Mouse (Mus musculus) stomach, embryonic 15.5 days (tissue): Measurements from ENCODE around the gene 4930486L24Rik. TPM values are rescaled to one million over a fixed set of nuclear protein-coding genes. Genes with fewer than 3 reads are reported as not detected.

Source experiments
- ATAC-seq: fragments of 200-750 bp; cut with Nextera tagmentation; 2 replicates; pipeline ENCODE4 v1.8.0; 2017; ENCODE audit warnings: low read depth, moderate number of reproducible peaks, moderate TSS enrichment; ENCODE audit not compliant: insufficient read depth, low FRiP score
- H3K27ac ChIP-seq: fragments of 300-500 bp; sonication (generic); 2 replicates; pipeline ENCODE4 v1.5.1; 2015; ENCODE audit warnings: mild to moderate bottlenecking, inconsistent platforms
- H3K27me3 ChIP-seq: fragments of 300-500 bp; sonication (generic); replicated peaks from 2 replicates; pipeline ENCODE4 v1.6.1; 2015; ENCODE audit warnings: inconsistent platforms
- H3K36me3 ChIP-seq: fragments of 300-500 bp; sonication (generic); 2 replicates; pipeline ENCODE4 v1.6.1; 2015; ENCODE audit warnings: inconsistent platforms
- H3K4me1 ChIP-seq: fragments of 300-500 bp; sonication (generic); 2 replicates; pipeline ENCODE4 v1.6.1; 2015; ENCODE audit warnings: inconsistent platforms
- H3K4me2 ChIP-seq: fragments of 300-500 bp; sonication (generic); 2 replicates; pipeline ENCODE4 v1.6.1; 2015; ENCODE audit warnings: mild to moderate bottlenecking, inconsistent platforms
- H3K4me3 ChIP-seq: fragments of 300-500 bp; sonication (generic); replicated peaks from 2 replicates; pipeline ENCODE4 v1.5.1; 2015; ENCODE audit warnings: inconsistent platforms
- H3K9ac ChIP-seq: fragments of 300-500 bp; sonication (generic); 2 replicates; pipeline ENCODE4 v1.6.1; 2015; ENCODE audit warnings: inconsistent platforms
- H3K9me3 ChIP-seq: fragments of 300-500 bp; sonication (generic); 2 replicates; pipeline ENCODE4 v1.6.1; 2016; ENCODE audit warnings: inconsistent platforms
- WGBS: fragments of 180-500 bp; shearing (Covaris S2); methylation state at CpG from one replicate; pipeline ENCODE4 v1.1.7; 2015; 5-methylcytosine and 5-hydroxymethylcytosine counted together
- polyA plus RNA-seq: library from polyadenylated mRNA; unstranded; fragments of >200 nt; fragmentation: Nextera tagmentation; extraction: Ambion mirVana; gene quantifications from 2 replicates; pipeline ENCODE4 v1.2.1, GENCODE M21; 2015

4930486L24Rik gene
- polyA plus RNA-seq, 1 experiment from 2014 or later = not detected

DNA sequence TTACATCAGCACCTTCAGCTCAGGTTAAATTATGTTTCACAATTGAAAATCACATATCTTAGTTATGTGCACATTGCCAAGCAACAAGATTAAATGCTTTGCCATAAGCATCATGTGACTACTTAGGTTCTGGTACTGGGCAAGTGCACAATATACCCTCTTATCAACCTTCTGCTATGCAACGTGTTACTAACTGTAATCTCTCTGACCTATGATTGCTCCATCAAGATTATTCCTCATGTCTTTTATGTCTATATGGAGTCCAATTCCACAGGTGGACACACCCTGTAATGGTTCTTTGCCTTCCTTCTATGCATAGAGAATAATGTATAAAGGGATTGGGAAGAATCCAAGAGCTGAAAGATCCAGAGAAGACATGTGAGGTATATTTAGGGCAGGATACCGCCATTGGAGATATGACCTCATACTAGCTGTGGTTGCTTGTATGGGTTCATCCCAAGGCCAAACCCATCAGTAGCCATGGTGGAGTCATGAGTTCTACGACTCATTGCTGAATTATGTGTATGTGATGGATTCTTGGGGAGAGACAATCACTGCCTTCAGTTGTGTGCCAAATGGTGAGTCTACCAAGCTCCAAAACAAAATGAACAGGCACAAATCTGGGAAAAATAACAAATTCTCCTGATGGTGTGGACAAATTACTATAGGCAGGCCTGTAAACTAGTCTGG lies 43.6 kb downstream of the 4930486L24Rik start:
- H3K9me3 ChIP-seq = no peaks in the 10 kb centered on the region
- WGBS = 59% methylated on average over 3 of the region's 3 CpGs

GRCm38 (mm10) chr13:60819469-60819868 lies 44.8 kb downstream of the 4930486L24Rik start:
- ATAC-seq = no peak
- no peak overlapping the region for H3K4me2 ChIP-seq
- H3K9ac ChIP-seq = no peak overlapping the region
- H3K9me3 ChIP-seq = no peaks in the 10 kb centered on the region
- no peaks in the 10 kb centered on the region for H3K4me1 ChIP-seq
- no peaks in the 10 kb centered on the region for H3K27me3 ChIP-seq
- H3K36me3 ChIP-seq = no peaks in the 10 kb centered on the region
- H3K4me3 ChIP-seq = no peak overlapping the region
- no peak overlapping the region for H3K27ac ChIP-seq
- 9% methylated on average over 7 of the region's 7 CpGs for WGBS

More for the DNA sequence above, 43.6 kb downstream of the 4930486L24Rik start:
- Histone ChIP-seq H3K36me3 (no peaks in the 10 kb centered on the region), H3K27ac (no peak overlapping the region), H3K4me2 (no peak overlapping the region), H3K9ac (no peak overlapping the region), H3K4me3 (no peak overlapping the region), H3K4me1 (no peaks in the 10 kb centered on the region), H3K27me3 (no peaks in the 10 kb centered on the region)
- ATAC-seq = no peak

- Histone ChIP-seq H3K36me3 (no peaks in the 10 kb centered on the region), H3K27me3 (no peaks in the 10 kb centered on the region), H3K9me3 (no peaks in the 10 kb centered on the region), H3K4me3 (no peak overlapping the region), H3K9ac (no peak overlapping the region), H3K27ac (no peak overlapping the region), H3K4me2 (no peak overlapping the region), H3K4me1 (no peaks in the 10 kb centered on the region)
- WGBS = 45% methylated on average over 1 of the region's 1 CpGs
- ATAC-seq = no peak
Observed at GRCm38 (mm10) chr13:60813722-60814121, 50.6 kb downstream of the 4930486L24Rik start.

GRCm38 (mm10) chr13:60812768-60813167 lies 51.5 kb downstream of the 4930486L24Rik start:
- 68% methylated on average over 6 of the region's 6 CpGs for WGBS

DNA sequence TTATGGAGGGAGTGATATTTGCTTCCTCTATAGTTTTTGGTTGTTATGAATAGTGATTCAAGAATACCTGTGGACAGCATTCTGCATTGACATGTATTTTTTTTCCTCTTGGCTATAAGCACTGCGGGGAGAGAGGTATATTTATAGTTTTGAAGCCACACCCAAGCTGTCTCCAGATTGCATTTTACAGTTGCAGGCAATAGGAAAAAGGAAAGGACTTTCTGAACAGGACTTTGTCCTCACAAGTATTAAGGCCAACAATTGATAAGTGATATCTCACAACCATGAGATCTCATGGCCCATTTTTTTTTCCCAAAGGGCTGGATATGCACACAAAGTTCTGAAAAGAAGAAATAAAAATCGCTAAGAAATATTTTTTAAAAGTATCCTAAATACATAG lies 54.6 kb downstream of the 4930486L24Rik start:
- Histone ChIP-seq H3K36me3 (no peaks in the 10 kb centered on the region), H3K4me2 (no peak overlapping the region), H3K9ac (no peak overlapping the region), H3K4me1 (no peaks in the 10 kb centered on the region), H3K4me3 (no peak overlapping the region), H3K9me3 (no peaks in the 10 kb centered on the region), H3K27me3 (no peaks in the 10 kb centered on the region), H3K27ac (no peak overlapping the region)
- 69% methylated on average over 2 of the region's 2 CpGs for WGBS
- no peak for ATAC-seq

More at GRCm38 (mm10) chr13:60812768-60813167, 51.5 kb downstream of the 4930486L24Rik start:
- H3K4me1 ChIP-seq = no peaks in the 10 kb centered on the region
- ATAC-seq = no peak
- no peaks in the 10 kb centered on the region for H3K27me3 ChIP-seq
- H3K9me3 ChIP-seq = no peaks in the 10 kb centered on the region
- no peak overlapping the region for H3K4me2 ChIP-seq
- no peak overlapping the region for H3K9ac ChIP-seq
- H3K27ac ChIP-seq = no peak overlapping the region
- H3K36me3 ChIP-seq = no peaks in the 10 kb centered on the region
- H3K4me3 ChIP-seq = no peak overlapping the region

GRCm38 (mm10) chr13:60802749-60803148 lies 61.5 kb downstream of the 4930486L24Rik start, which contains the start of gene Ctsll3:
Gene Ctsll3, minus strand, starts transcription at chr13:60802849.
- H3K4me2 ChIP-seq = no peak within 1 kb of the TSS
- no peaks in the 10 kb centered on the region for H3K27me3 ChIP-seq
- no peak for ATAC-seq
- H3K4me3 ChIP-seq = no peak within 1 kb of the TSS
- H3K36me3 ChIP-seq = no peaks in the 10 kb centered on the region
- 74% methylated on average over 1 of the region's 1 CpGs for WGBS
- no peak within 1 kb of the TSS for H3K27ac ChIP-seq
- H3K9me3 ChIP-seq = no peaks in the 10 kb centered on the region
- H3K9ac ChIP-seq = no peak within 1 kb of the TSS
- no peaks in the 10 kb centered on the region for H3K4me1 ChIP-seq

Other genes with a start within 250 kb of the 4930486L24Rik start
- not detected in 2 replicates for gene BC051665, start 78.1 kb downstream of the 4930486L24Rik start, polyA plus RNA-seq
- gene Ctsll3, start 61.6 kb downstream of the 4930486L24Rik start, polyA plus RNA-seq = not detected in 2 replicates
- 0.15 and 0.31 TPM in 2 replicates for gene Gm49392, start 32.4 kb upstream of the 4930486L24Rik start, polyA plus RNA-seq
- 2.7 and 2.9 TPM in 2 replicates for gene Ctla2b, start 33.0 kb upstream of the 4930486L24Rik start, polyA plus RNA-seq
- gene Tpbpb, start 40.4 kb upstream of the 4930486L24Rik start, polyA plus RNA-seq = not detected in 2 replicates
- 0.44 TPM in 1 of 2 replicates, not detected in the other for gene Gm49393, start 71.1 kb upstream of the 4930486L24Rik start, polyA plus RNA-seq
- 2.8 and 3.1 TPM in 2 replicates for gene Gm49391, start 72.1 kb upstream of the 4930486L24Rik start, polyA plus RNA-seq
- 27.4 and 29.7 TPM in 2 replicates for gene Ctla2a, start 72.2 kb upstream of the 4930486L24Rik start, polyA plus RNA-seq
- not detected in 2 replicates for gene Tpbpa, start 77.5 kb upstream of the 4930486L24Rik start, polyA plus RNA-seq
- not detected in 2 replicates for gene Ctsj, start 141.5 kb upstream of the 4930486L24Rik start, polyA plus RNA-seq
- gene Ctsq, start 176.2 kb upstream of the 4930486L24Rik start, polyA plus RNA-seq = not detected in 2 replicates